Mouse (Mus musculus): ENCODE measurements around the gene 4930404N11Rik. TPM values are rescaled to one million over a fixed set of nuclear protein-coding genes. Genes with fewer than 3 reads are reported as not detected.

4930404N11Rik gene
- polyA plus RNA-seq, 2 experiments = 0.37 to 0.43 TPM

- TF ChIP-seq POLR2A (IDR thresholded peaks at IDR 0.05; ENCODE audit: borderline replicate concordance, extremely low read depth, insufficient read depth, insufficient read length) = no peak
- H3K9me3 ChIP-seq (ENCODE audit: control insufficient read depth, low read length) = no peaks in the 10 kb centered on the region
- DNase-seq (ENCODE audit: low spot score) (no peak), ATAC-seq (ENCODE audit: low FRiP score, low read depth) (no peak)
- no peak overlapping the region for H3K4me3 ChIP-seq (replicated peaks; ENCODE audit: low read length)
- peaks cover 13% of the 10 kb centered on the region for H3K36me3 ChIP-seq (ENCODE audit: control insufficient read depth, insufficient read depth, low read length)
- 23% methylated on average over 9 of the region's 9 CpGs for WGBS
- H3K4me2 ChIP-seq (replicated peaks; ENCODE audit: low read depth, low read length, severe bottlenecking) = no peak overlapping the region
- H3K27me3 ChIP-seq (ENCODE audit: control insufficient read depth, insufficient read depth, low read length) = no peaks in the 10 kb centered on the region
- no peak overlapping the region for H3K9ac ChIP-seq (ENCODE audit: low read depth, low read length, severe bottlenecking)
- H3K27ac ChIP-seq (replicated peaks; ENCODE audit: low read depth, low read length) = no peak overlapping the region
- peaks cover 20% of the 10 kb centered on the region for H3K4me1 ChIP-seq (ENCODE audit: control insufficient read depth, insufficient read depth, low read length)
Observed at GRCm38 (mm10) chr10:81351678-81352291, 13.8 kb downstream of the 4930404N11Rik start.

GRCm38 (mm10) chr10:81350351-81351063 is 15.1 kb downstream of the 4930404N11Rik start, which contains the start of gene Hmg20b:
Hmg20b (minus strand) TSS chr10:81350480.
- ATAC-seq (ENCODE audit: low FRiP score, low read depth) (peak; percentile 96), DNase-seq (ENCODE audit: low spot score) (peak; percentile 99)
- WGBS = under 1% methylated on average over 49 of the region's 54 CpGs
- peak within 1 kb of the TSS; percentile 70 for H3K27ac ChIP-seq (replicated peaks; ENCODE audit: low read depth, low read length)
- peak within 1 kb of the TSS; percentile 80 for H3K9ac ChIP-seq (ENCODE audit: low read depth, low read length, severe bottlenecking)
- H3K4me2 ChIP-seq (replicated peaks; ENCODE audit: low read depth, low read length, severe bottlenecking) = peak within 1 kb of the TSS; percentile 93
- TF ChIP-seq POLR2A (IDR thresholded peaks at IDR 0.05; ENCODE audit: borderline replicate concordance, extremely low read depth, insufficient read depth, insufficient read length) = peak; percentile 38; the same call in 1 of the 2 replicates
- no peaks in the 10 kb centered on the region for H3K27me3 ChIP-seq (ENCODE audit: control insufficient read depth, insufficient read depth, low read length)
- H3K4me3 ChIP-seq (replicated peaks; ENCODE audit: low read length) = peak within 1 kb of the TSS; percentile 78
- peaks cover 20% of the 10 kb centered on the region for H3K4me1 ChIP-seq (ENCODE audit: control insufficient read depth, insufficient read depth, low read length)
- H3K36me3 ChIP-seq (ENCODE audit: control insufficient read depth, insufficient read depth, low read length) = peaks cover 20% of the 10 kb centered on the region
- H3K9me3 ChIP-seq (ENCODE audit: control insufficient read depth, low read length) = no peaks in the 10 kb centered on the region

DNA sequence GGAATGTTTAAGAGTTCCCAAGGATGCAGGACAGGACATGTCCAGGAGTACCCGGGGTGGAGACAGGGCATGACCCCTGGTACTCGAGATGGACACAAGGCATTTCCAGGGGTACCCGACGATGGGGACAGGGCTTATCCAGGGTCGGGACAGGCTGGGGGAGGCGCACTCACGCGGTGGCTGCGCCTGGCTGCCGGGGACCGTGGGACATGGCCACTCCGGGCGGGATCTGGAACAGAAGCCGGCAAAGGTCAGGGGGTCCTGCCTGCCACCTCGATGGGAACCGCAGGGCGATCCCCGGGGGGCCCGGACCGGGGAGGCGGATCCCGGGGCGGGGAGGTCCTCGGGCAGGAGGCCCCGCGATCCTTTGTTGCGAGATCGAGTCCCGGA is 15.7 kb downstream of the 4930404N11Rik start:
- peak overlapping the region; percentile 78 for H3K4me3 ChIP-seq (replicated peaks; ENCODE audit: low read length)
- ATAC-seq (ENCODE audit: low FRiP score, low read depth) (no peak), DNase-seq (ENCODE audit: low spot score) (no peak)
- no peak for TF ChIP-seq POLR2A (IDR thresholded peaks at IDR 0.05; ENCODE audit: borderline replicate concordance, extremely low read depth, insufficient read depth, insufficient read length)
- peak overlapping the region; percentile 93 for H3K4me2 ChIP-seq (replicated peaks; ENCODE audit: low read depth, low read length, severe bottlenecking)
- H3K36me3 ChIP-seq (ENCODE audit: control insufficient read depth, insufficient read depth, low read length) = peaks cover 21% of the 10 kb centered on the region
- H3K27ac ChIP-seq (replicated peaks; ENCODE audit: low read depth, low read length) = peak overlapping the region; percentile 70
- WGBS = 1% methylated on average over 24 of the region's 29 CpGs
- peaks cover 20% of the 10 kb centered on the region for H3K4me1 ChIP-seq (ENCODE audit: control insufficient read depth, insufficient read depth, low read length)
- H3K27me3 ChIP-seq (ENCODE audit: control insufficient read depth, insufficient read depth, low read length) = peaks cover 4% of the 10 kb centered on the region
- no peaks in the 10 kb centered on the region for H3K9me3 ChIP-seq (ENCODE audit: control insufficient read depth, low read length)
- H3K9ac ChIP-seq (ENCODE audit: low read depth, low read length, severe bottlenecking) = peak overlapping the region; percentile 80

- peak overlapping the region; percentile 78 for H3K4me3 ChIP-seq (replicated peaks; ENCODE audit: low read length)
- H3K9ac ChIP-seq (ENCODE audit: low read depth, low read length, severe bottlenecking) = peak overlapping the region; percentile 80
- no peaks in the 10 kb centered on the region for H3K9me3 ChIP-seq (ENCODE audit: control insufficient read depth, low read length)
- H3K27me3 ChIP-seq (ENCODE audit: control insufficient read depth, insufficient read depth, low read length) = peaks cover 11% of the 10 kb centered on the region
- peak overlapping the region; percentile 93 for H3K4me2 ChIP-seq (replicated peaks; ENCODE audit: low read depth, low read length, severe bottlenecking)
- H3K36me3 ChIP-seq (ENCODE audit: control insufficient read depth, insufficient read depth, low read length) = peaks cover 21% of the 10 kb centered on the region
- no peak for TF ChIP-seq POLR2A (IDR thresholded peaks at IDR 0.05; ENCODE audit: borderline replicate concordance, extremely low read depth, insufficient read depth, insufficient read length)
- 2% methylated on average over 11 of the region's 12 CpGs for WGBS
- ATAC-seq (ENCODE audit: low FRiP score, low read depth) (no peak), DNase-seq (ENCODE audit: low spot score) (peak; percentile 43)
- no peak overlapping the region for H3K27ac ChIP-seq (replicated peaks; ENCODE audit: low read depth, low read length)
- H3K4me1 ChIP-seq (ENCODE audit: control insufficient read depth, insufficient read depth, low read length) = peaks cover 20% of the 10 kb centered on the region
Observed at GRCm38 (mm10) chr10:81349146-81349545, 16.5 kb downstream of the 4930404N11Rik start.

DNA sequence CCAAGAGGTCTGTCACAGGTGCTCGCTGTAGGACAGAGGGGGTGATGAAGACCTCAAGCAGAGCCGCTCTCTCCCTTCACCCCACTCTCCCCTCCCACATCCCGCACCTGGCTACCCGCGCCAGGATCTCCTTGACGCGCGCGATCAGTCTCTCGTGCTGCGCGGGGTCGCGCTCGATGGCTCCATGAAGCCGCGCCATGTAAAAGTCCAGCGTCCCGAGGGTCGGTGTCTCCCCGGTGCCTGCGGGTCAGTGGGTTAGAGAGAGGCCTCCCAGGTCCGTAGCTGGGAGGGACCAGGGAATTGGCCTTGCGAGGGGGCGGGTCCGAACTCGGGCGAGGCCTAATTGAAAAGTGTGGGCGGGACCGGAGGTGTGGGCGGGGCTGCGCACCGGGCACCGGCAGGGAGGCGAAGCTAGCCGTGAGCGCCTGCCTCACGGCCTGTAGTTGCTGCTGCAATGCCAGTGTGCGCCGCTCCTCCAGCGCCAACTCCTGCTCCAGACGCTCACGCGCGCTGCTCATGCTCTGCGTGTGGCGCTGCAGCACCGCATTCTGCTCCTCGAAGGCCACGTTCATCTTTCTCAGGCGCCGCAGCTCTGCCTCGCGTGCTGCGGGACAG is 19.1 kb downstream of the 4930404N11Rik start:
- 11% methylated on average over 39 of the region's 55 CpGs for WGBS
- peaks cover 26% of the 10 kb centered on the region for H3K4me1 ChIP-seq (ENCODE audit: control insufficient read depth, insufficient read depth, low read length)
- peak overlapping the region; percentile 50 for H3K4me2 ChIP-seq (replicated peaks; ENCODE audit: low read depth, low read length, severe bottlenecking)
- peaks cover 21% of the 10 kb centered on the region for H3K36me3 ChIP-seq (ENCODE audit: control insufficient read depth, insufficient read depth, low read length)
- peak overlapping the region; percentile 27 for H3K4me3 ChIP-seq (replicated peaks; ENCODE audit: low read length)
- H3K27me3 ChIP-seq (ENCODE audit: control insufficient read depth, insufficient read depth, low read length) = peaks cover 36% of the 10 kb centered on the region
- DNase-seq (ENCODE audit: low spot score) (peak; percentile 56), ATAC-seq (ENCODE audit: low FRiP score, low read depth) (no peak)
- H3K9ac ChIP-seq (ENCODE audit: low read depth, low read length, severe bottlenecking) = peak overlapping the region; percentile 26; the same call in 1 of the 2 replicates
- no peak overlapping the region for H3K27ac ChIP-seq (replicated peaks; ENCODE audit: low read depth, low read length)
- no peaks in the 10 kb centered on the region for H3K9me3 ChIP-seq (ENCODE audit: control insufficient read depth, low read length)
- no peak for TF ChIP-seq POLR2A (IDR thresholded peaks at IDR 0.05; ENCODE audit: borderline replicate concordance, extremely low read depth, insufficient read depth, insufficient read length)

Measured in limb, embryonic 14.5 days (tissue).